Mouse (Mus musculus) CH12F3 (cell line): ENCODE measurements around the gene Dlk2.

Source experiments
- in situ Hi-C: fragments of 300-500 bp; cut with MboI; formaldehyde crosslinking; loops from 2 replicates; pipeline ENCODE4 v1.14.3; 2020; ENCODE audit warnings: low sequenced_read_pairs

Dlk2 gene

DNA sequence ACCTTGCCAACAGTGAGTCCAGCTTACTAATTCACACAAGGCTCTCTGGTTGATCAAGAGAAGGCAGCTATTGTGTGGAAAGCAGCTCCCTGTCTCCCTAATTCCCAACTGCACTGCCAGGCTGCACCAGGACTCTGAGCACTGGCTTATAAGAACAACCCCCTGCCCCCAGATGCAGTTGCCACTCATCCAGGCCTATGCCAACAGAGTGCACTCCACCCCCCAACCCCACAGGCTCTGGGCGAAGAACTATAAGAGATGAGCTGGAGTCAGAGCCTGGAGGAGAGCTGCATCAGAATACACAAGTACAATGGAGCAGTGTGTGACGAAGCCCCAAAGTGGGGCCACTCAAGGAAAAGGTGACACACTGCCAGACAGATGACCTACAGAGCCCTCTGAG lies 25.2 kb upstream of the Dlk2 start:
- in situ Hi-C loops: no loop called here

DNA sequence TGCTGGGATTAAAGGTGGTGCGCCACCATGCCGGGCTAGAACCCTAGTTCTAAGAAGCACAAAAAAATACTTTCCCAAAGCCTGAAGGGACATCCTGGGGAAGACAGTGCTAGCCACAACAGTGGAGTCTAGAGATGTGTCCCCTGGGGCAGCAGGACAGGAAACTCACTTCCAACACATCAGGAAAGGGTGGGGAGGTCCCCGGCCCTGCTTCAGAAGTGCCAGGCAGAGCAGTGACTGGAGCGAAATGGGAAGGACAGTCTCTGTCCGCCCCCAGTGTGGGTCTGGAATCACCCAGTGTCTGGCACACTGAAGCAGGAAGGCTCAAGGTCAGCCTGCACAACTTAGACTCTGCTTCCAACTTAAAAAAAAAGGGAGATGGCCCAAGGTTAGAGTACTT lies 24.5 kb upstream of the Dlk2 start:
- in situ Hi-C loops: no loop called here

DNA sequence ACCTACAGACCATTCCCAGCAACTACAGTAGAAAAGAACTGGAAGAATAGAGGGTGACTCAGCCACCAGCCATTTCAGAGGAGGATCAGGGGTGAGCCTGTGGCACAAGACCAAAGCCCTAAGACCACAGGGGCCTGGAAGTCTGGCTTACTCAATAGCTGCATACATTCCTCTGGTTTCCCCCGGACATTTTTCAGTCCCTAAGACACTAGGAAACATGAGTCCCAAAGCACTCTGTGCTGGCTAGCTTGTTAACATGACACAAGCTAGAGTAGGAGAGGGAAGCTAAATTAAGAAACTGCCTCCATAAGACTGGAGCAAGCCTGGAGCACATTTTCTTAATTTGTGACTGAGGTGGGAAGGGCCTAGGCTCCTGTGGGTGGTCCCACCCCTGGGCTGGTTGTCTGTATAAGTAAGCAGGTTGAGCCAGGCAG lies 23.4 kb upstream of the Dlk2 start:
- in situ Hi-C loops: no loop called here

DNA sequence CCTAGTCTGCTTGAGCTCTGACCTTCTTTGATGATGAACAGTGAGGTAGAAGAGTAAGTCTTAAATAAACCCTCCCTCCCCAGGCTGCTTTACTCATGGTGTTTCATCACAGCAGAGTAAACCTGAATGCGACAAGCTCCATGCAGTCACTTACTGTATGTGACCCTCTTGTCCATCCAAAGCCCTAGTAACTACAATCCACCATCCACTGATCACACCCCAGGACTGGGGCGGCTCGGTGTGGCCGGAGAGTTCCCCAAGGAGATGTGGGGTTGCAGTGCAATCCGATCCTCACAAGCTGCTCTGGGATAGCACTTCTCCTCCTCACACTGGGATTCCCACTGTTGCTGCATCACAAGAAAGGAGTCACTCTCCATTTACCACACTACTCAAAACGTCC lies 22.8 kb upstream of the Dlk2 start:
- in situ Hi-C loops: no loop called here

DNA sequence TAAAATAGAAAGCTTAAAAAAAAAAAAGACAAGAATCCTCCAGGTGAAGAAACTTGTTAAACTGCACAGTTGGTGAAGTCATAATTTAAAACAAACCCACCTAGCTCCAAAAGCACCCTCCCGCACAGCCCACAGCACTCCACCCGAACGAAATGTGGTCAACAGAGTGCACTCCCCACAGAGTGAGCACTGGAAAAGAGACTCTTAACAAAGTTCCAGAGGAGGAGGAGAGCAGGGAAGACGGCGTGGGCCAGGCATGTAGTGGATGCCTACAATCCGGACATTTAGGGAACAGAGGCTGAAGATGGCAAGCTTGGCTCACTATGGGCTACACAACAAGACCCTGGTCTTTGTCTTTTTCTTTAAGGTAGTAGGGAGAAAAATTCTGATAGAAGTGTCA lies 22.2 kb upstream of the Dlk2 start:
- in situ Hi-C loops: no loop called here

DNA sequence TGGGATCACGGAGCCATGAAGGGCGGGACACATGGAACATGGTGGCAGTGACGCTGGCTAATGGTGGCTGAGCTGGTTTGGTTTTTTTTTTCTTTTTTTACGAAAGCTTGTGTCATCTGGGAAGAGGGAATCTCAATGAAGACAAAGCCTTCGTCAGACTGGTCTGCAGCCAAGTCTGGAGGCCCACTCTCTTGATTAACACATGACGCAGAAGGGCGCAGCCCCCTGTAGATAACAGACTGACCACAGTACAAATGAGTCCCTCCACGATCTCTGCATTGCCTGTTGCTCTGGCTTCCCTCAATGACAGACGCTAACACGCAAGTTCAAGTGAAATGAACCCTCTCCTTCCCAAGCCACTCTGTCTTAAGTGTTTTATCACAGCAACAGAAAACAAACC lies 21.7 kb upstream of the Dlk2 start:
- in situ Hi-C loops: no loop called here

DNA sequence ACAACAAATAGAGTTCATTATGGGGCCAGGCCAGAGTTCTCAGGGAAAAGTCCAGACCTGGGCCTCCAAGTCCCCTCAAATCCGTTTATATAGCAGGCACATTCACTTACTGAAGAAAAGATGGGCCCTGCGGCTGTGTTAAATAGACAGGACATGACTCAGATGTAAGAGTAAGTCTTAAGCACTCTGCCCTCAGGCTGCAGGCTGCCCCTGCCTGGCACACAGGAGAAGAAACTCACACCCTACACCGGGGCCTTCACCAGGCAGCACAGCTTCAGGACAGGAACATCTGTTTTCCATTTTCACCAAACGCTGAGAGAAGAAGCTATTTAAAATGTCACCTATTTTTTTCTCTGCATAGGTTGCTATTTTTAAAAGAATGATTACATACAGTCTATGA lies 19.6 kb upstream of the Dlk2 start:
- in situ Hi-C loops: no loop called here

DNA sequence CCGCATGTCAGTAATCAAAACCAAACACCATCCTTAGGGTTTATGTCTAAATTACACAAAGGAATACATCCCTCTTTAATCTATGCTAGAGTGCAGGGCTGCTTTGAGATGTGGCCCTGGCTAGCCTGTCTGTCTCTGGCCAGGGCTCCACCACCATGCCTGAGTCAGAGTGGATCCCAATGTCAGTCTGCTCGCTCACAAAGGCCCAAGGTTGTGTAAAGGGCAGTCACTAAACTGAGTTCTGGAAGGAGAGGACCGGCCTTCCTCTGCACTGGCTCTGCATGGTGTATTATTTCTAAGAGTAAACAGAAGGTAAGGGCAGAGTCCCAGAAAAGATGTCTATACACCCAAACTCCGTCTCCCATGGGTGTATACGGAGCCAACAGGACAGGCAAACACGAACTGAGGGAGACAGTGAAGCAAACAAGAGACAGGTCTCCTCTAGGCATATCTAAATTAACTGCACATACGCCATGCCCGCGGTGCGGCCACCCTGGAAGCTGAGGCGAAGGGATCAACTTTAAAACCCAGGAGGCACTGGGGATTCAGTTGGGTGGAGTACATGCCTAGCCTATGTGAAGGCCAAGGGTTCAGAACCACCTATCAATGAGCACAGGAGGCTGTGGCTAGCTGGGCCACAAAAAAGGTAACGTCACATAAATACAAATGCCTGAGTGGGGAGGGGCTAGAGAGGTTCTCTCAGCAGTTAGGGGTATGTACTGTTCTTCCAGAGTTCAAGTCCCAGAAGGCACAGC lies 19.0 kb upstream of the Dlk2 start:
- in situ Hi-C loops: no loop called here

DNA sequence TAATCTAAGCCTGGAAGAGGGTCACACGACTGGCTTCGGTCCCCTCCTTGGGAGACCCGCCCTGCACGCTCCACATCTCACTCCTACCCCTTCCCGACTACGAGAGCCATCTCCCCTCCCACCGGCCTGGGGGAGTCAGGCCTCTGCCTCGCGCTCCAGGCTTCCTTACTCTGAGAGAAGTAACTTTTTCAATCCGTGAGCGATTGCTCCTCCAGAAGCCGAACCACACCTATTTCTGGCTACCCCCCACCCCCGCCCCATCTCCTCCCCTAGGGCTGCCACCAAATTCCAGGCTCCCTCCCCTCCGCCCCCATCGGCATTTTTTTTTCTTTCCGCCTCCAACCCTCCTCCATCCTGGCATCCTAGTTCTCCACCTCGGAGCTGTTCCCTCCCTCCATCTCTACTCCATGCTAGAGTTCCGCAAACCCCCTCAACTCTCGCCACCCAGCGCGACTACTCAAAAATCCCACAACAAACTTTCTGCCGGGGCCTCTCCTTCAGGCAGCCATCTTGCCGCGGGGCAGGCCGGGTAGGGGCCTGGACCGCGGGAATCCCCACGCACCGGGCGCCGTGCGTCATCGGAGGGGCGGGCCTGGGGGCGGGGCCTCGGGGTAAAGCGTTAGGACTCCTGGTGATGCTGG lies 14.6 kb upstream of the Dlk2 start, which contains the start of gene Tjap1:
Tjap1 (minus strand) TSS at position 544 of the 641 bp plus-strand sequence.
- in situ Hi-C loops: no loop called here

DNA sequence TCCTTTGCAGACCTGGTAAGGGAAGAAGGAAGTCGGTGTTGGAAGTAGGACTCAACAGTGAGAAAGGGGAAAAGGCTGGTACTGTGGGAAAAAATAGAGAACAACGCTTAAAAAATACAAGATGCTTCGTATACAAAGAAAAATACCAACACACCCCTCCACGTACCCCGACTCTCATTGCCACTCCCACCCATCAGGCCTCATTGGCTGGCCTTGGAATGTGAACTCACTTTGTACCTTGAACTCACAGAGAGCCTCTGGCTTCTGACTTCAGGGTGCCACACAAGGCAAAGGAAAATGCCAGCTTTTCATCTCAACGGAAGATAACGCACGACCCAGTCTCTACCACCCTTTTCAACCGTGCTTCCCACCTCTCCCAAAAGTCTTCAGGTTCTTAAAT lies 14.1 kb upstream of the Dlk2 start:
- in situ Hi-C loops: no loop called here

DNA sequence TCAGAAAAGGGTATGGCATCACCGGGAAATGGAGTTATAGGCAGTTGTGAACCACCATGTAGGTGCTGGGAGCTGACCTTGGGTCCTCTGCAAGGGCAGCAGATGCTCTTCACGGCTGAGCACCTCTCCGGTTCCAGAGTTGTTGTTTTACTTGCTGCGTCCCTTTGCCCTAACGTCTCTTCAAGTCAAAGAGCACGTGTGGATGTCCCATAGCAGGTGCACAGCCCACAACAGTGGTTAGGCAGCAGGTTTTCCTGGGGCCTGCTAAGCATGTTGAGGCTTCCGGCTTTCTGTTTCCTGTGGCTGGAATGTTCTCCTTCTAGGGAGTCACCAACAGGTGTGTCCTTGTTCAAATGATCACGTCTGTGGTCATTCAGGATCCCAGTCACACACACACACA lies 13.3 kb upstream of the Dlk2 start:
- in situ Hi-C loops: no loop called here

DNA sequence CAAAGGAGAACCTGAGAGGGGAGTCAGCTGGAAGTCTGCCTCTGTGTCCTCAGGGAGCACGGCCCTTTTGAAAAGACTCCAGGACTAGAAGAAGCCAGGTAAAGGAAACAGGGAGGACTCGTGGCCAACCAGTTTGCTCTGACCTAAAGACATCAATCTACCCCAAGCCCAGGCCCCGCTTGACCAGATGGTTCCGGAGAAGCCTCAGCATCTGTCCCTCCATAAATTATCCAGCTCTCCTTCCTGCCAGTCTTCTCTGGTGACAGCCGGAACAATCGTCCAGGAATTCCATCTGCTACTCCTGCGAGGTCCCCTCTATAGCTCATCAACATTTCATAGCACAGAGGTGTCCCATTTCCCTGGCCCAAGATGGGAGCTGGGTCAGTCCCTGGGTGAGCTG lies 12.6 kb upstream of the Dlk2 start:
- in situ Hi-C loops: no loop called here

DNA sequence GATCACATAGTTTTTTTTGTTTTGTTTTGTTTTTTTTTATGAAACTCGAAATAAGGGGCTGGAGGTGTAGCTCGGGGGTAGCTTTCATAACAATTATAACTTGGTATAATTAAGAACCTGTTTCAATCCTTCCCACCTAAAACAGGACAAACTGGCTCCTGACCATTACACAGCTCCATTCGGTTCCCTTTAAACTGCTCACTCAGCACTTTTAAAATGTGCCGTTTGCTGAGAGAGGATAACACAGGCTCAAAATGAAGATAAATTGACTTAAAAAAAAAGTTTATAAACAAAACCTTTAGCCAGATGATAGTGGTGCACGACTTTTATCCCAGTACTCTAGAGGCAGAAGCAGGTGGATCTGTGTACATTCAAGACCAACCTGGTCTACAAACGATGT lies 11.8 kb upstream of the Dlk2 start:
- in situ Hi-C loops: no loop called here

DNA sequence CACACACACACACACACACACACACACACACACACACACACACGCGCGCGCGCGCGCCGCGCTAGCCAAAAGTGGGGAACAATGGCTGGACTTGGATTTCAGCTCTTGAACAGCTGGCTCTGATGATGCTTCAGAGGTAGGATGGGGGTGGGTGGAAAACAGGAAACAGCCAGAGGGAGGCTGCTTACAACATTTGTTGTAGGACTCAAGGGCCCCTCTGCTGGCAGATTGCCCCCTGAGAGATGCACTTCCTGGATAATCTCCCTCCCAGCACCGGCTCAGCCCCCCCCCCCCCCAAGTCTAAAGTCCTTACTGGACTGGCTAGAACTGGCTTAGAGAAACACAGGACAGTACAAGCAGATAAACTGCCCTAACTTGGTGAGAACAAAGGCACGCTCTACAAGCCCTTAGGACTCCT lies 9.5 kb upstream of the Dlk2 start:
- in situ Hi-C loops: no loop called here

DNA sequence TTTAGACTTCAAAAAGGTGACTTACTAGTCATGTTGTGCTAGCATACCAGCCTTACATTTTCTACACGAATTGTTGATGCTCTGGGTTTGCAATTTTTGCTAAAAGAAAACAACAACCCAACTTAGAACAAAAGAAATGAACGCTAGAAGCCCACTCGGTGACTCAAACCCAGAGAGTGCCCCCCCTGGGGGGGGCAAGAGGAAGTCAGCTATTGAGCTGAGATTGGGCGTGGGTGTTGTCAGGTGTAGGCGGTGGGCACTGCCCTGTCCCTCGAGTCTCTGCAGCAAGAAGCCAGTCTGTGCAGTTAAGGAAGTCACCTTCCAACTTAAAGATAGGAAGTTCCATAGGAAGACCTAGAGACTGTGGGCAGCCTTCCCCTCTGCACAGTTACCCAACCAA lies 620 bp upstream of the Dlk2 start:
- in situ Hi-C loops: no loop called here

DNA sequence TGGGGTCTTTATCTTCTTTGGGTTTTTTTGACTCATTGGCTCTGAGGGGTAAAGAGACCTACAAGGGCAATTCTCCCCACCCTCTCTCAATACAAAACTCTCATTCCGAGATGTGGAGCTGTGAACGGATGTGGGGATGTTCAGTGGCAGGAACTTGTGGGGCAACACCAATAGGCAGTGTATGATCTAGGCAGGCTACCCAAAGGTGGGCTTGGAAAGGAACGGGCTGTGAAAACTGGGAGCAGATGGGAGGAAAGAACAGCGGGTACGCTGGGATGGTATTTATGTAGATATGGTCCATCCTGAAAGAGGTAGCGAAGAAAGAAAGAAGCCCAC lies 225 bp upstream of the Dlk2 start:
- in situ Hi-C loops: no loop called here

DNA sequence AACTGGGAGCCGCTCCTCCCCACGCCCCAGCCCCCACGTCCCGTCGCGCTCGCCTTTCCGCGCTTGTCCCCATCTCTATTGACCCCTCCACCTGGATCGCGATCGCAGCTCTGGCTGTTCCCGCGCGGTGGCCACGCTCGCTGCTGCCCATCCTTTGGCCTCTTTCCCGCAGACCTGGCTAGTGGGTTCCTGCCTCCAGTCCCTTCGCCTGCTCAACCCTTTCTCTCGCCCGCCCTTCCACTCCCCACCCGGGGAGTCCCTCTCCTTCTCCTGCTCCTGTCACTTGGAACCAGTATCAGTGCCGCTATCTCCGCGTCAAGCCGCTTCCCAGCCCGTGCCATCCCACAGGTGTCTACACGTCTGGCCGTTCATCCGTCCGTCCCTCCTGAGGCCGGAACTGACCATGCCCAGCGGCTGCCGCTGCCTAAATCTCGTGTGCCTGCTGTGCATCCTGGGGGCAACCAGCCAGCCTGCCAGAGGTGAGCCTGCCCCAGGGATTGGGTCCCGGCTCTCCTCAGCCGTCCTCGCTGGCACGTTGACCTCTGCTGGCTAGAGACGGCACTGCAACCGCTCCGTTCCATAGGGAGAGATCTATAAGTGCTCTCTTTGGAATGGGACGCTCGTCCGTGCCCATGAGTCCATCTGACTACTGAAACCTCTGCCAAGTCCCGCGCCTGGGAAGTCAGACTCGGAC lies 1.1 kb downstream of the Dlk2 start:
- in situ Hi-C loops: no loop called here

DNA sequence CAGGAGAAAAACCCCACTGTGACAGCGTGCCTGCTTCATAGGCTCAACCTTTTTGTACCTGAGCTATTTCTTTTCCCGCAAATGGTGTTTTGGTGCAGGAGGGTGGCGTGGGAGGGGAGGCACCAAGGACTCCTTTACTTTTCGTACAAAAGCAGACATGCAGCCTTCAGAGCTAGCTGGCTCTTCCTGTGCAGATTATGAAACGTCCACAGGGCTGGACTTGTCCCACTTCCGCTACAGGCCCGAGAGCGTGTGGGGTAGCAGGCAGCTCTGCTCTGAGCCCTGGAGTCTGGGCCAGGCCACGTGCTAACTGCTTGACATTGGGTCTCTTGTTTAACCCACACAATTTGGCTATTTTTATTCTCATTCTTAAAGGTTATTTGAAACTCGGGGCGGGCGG lies 4.7 kb downstream of the Dlk2 start:
- in situ Hi-C loops: no loop called here

DNA sequence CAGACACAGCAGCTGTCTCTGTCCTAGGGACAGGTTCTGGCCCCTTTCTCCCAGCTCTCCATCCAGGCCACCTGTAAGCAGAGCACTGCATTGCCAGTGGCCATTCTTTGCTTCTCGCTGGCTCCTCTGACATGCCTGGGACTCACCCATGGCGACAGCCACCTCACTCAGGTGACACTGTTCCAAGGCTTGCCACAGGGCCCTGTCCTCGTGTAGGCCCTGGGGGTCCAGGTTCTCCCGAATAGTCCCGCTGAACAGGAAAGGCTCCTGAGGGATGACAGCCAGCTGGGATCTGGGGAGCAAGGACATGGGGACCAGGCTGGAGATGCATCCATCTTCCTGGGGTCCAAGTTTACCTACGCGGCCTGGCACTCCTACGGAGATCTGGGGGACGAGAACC lies 7.0 kb downstream of the Dlk2 start:
- in situ Hi-C loops: no loop called here

DNA sequence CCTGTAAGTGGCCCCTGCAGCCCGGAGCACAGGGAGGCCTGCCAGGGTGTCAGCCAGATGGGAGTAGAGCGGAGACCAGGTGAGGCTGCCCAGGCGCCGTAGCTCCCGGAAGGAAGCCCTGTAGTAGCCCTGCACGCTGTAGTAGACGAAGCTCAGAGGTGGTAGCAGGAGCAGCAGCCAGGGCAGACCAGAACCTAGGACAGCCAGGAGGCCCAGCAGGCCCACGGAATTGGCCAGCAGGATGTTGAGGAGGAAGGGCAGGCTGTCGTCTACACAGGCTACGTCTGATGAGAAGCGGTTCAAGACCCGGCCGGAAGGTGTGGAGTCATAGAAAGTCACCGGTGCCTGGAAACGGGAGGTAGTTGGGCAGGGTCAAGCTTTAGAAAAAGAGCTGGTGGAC lies 9.7 kb downstream of the Dlk2 start:
- in situ Hi-C loops: no loop called here

DNA sequence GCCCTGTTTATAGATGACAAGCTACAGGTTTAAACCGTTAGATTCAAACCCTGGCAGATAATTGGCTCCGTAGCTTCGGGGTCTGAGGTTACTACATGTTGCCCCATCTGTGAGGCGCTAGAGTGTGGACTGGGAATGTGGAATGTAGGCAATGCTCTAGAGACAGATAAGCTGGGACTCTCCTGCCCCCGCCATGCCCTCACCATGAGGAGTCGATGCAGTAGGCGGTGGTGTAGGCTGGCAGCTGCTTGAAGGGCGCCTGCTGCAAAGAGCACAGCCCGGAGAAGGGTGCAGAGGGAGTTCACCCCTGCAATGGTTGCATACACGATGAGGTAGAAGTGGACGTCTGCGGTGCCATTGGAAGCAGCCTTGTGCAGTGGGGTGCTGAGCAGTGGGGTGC lies 12.6 kb downstream of the Dlk2 start:
- in situ Hi-C loops: no loop called here

DNA sequence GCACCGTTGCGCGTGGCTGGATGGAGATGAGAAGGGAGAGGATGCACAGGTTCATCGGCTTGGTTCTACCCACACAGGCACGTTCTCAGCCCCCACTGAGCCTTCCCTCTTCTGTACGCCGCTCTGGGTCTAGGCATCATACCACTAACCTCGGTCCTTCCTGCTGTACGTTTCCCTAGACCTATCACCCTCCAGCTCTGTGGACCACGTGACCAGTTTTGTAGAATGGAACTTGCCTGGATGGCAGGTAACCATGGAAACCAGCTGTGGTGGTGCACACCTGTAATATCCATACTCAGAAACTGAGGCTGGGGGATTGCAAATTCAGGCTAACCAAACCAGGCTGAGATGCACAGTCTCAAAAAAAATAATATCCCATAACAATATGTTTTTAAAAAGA lies 13.3 kb downstream of the Dlk2 start:
- in situ Hi-C loops: no loop called here
